Mouse (Mus musculus) CH12.LX (cell line): Measurements from ENCODE around the gene Fam20a. TPM values are rescaled to one million over a fixed set of nuclear protein-coding genes. Genes with fewer than 3 reads are reported as not detected.

Experiments used
- DNase-seq: peaks from one replicate; pipeline ENCODE4 v3.0.0-alpha.2; 2013; ENCODE audit errors: extremely low read depth
- H3K27ac ChIP-seq: 2 replicates; pipeline ENCODE4 v1.5.1; 2012; ENCODE audit warnings: low read depth, mild to moderate bottlenecking, control low read depth, moderate library complexity; ENCODE audit not compliant: insufficient read depth
- H3K27me3 ChIP-seq: replicated peaks from 2 replicates; pipeline ENCODE3; 2012; ENCODE audit warnings: inconsistent platforms
- H3K36me3 ChIP-seq, 2 experiments: replicated peaks in 1 of 2; 2 replicates each; pipeline versions ENCODE3 to v1.6.1; 2012; ENCODE audit warnings: inconsistent platforms in 1 of 2, low read length in 1 of 2, mild to moderate bottlenecking in 1 of 2, mixed read lengths in 1 of 2, moderate library complexity in 1 of 2; ENCODE audit not compliant: control insufficient read depth in 1 of 2, insufficient read depth in 1 of 2
- H3K4me1 ChIP-seq, 2 experiments: 2 replicates each; pipeline ENCODE4 v1.6.1; 2012; ENCODE audit warnings: inconsistent platforms in 1 of 2, moderate library complexity in 1 of 2; ENCODE audit not compliant: insufficient read depth in 2 of 2, control insufficient read depth in 1 of 2
- H3K4me2 ChIP-seq: 2 replicates; pipeline ENCODE4 v1.6.1; 2012; ENCODE audit warnings: low read depth, mild to moderate bottlenecking, control low read depth; ENCODE audit not compliant: poor library complexity, insufficient read depth, severe bottlenecking
- H3K4me3 ChIP-seq, 3 experiments: fragments of 150-350 bp in 1 of 3; sonication (generic) in 1 of 3; replicated peaks in 1 of 3; 2 replicates each; pipeline versions ENCODE3 to v1.5.1; 2011 to 2012; ENCODE audit warnings: low read depth in 2 of 3, low read length in 2 of 3, mild to moderate bottlenecking in 2 of 3, moderate library complexity in 2 of 3, control low read depth in 1 of 3, improper control_type of control experiment in 1 of 3, inconsistent platforms in 1 of 3, mixed read lengths in 1 of 3; ENCODE audit not compliant: poor library complexity in 1 of 3
- H3K79me2 ChIP-seq: replicated peaks from 2 replicates; pipeline ENCODE4 v1.6.1; 2012; ENCODE audit warnings: mild to moderate bottlenecking, moderate library complexity; ENCODE audit not compliant: control insufficient read depth, poor library complexity, insufficient read depth, severe bottlenecking; ENCODE audit errors: extremely low read depth
- H3K9ac ChIP-seq: 2 replicates; pipeline ENCODE4 v1.6.1; 2012; ENCODE audit warnings: low read depth, mild to moderate bottlenecking, control low read depth, moderate library complexity; ENCODE audit not compliant: insufficient read depth
- H3K9me3 ChIP-seq: replicated peaks from 2 replicates; pipeline ENCODE3; 2012; ENCODE audit warnings: low read length, inconsistent platforms, mixed read lengths
- BHLHE40 ChIP-seq: IDR thresholded peaks from 2 replicates; pipeline ENCODE4 v1.6.1; 2011; ENCODE audit warnings: mild to moderate bottlenecking, low read depth, low read length, improper control_type of control experiment
- CHD1 ChIP-seq: IDR thresholded peaks from 2 replicates; pipeline ENCODE4 v1.6.1; 2012; ENCODE audit warnings: low read depth, low read length, improper control_type of control experiment, inconsistent platforms
- CTCF ChIP-seq, 2 experiments: IDR thresholded peaks in 1 of 2; conservative IDR thresholded peaks in 1 of 2; 2 replicates each; pipeline ENCODE4 v1.5.1; 2011 to 2012; ENCODE audit warnings: low read depth in 2 of 2, low read length in 2 of 2, improper control_type of control experiment in 1 of 2, inconsistent platforms in 1 of 2, mild to moderate bottlenecking in 1 of 2, moderate library complexity in 1 of 2
- ELF1 ChIP-seq: IDR thresholded peaks from 2 replicates; pipeline ENCODE4 v1.6.1; 2014; ENCODE audit warnings: low read depth, mild to moderate bottlenecking, inconsistent platforms, low read length, improper control_type of control experiment
- GABPA ChIP-seq: IDR thresholded peaks from 2 replicates; pipeline ENCODE4 v1.6.1; 2012; ENCODE audit warnings: low read depth, low read length, improper control_type of control experiment, inconsistent platforms; ENCODE audit not compliant: insufficient replicate concordance
- JUN ChIP-seq: IDR thresholded peaks from 2 replicates; pipeline ENCODE4 v1.6.1; 2011; ENCODE audit warnings: low read depth, mild to moderate bottlenecking, low read length, improper control_type of control experiment, moderate library complexity; ENCODE audit not compliant: insufficient read depth
- MAFK ChIP-seq: IDR thresholded peaks from 2 replicates; pipeline ENCODE4 v1.6.1; 2011; ENCODE audit warnings: low read length, improper control_type of control experiment; ENCODE audit not compliant: insufficient replicate concordance
- MAX ChIP-seq: IDR thresholded peaks from 2 replicates; pipeline ENCODE4 v1.6.1; 2011; ENCODE audit warnings: low read length, improper control_type of control experiment
- MAZ ChIP-seq: IDR thresholded peaks from 2 replicates; pipeline ENCODE4 v1.6.1; 2012; ENCODE audit warnings: low read depth, mild to moderate bottlenecking, inconsistent platforms, low read length, improper control_type of control experiment, moderate library complexity
- MYC ChIP-seq: IDR thresholded peaks from 2 replicates; pipeline ENCODE4 v1.6.1; 2011; ENCODE audit warnings: low read depth, mild to moderate bottlenecking, improper control_type of control experiment, low read length
- NELFE ChIP-seq: IDR thresholded peaks from 2 replicates; pipeline ENCODE4 v1.6.1; 2011; ENCODE audit warnings: low read depth, low read length, improper control_type of control experiment
- PAX5 ChIP-seq: IDR thresholded peaks from 2 replicates; pipeline ENCODE4 v1.6.1; 2012; ENCODE audit warnings: low read length, inconsistent platforms, mixed read lengths
- POLR2A ChIP-seq: IDR thresholded peaks from 2 replicates; pipeline ENCODE4 v1.6.1; 2011; ENCODE audit warnings: low read depth, mild to moderate bottlenecking, improper control_type of control experiment, low read length
- POLR2AphosphoS2 ChIP-seq: IDR thresholded peaks from 2 replicates; pipeline ENCODE4 v1.6.1; 2011; ENCODE audit warnings: low read depth, low read length, improper control_type of control experiment
- RCOR1 ChIP-seq: conservative IDR thresholded peaks from 2 replicates; pipeline ENCODE4 v1.6.1; 2012; ENCODE audit warnings: low read depth, mild to moderate bottlenecking, inconsistent platforms, low read length, improper control_type of control experiment
- SIN3A ChIP-seq: IDR thresholded peaks from 2 replicates; pipeline ENCODE4 v1.6.1; 2012; ENCODE audit warnings: low read length, improper control_type of control experiment, inconsistent platforms
- TBP ChIP-seq: conservative IDR thresholded peaks from 2 replicates; pipeline ENCODE4 v1.6.1; 2011; ENCODE audit warnings: low read depth, low read length, improper control_type of control experiment
- TCF12 ChIP-seq: IDR thresholded peaks from 2 replicates; pipeline ENCODE4 v1.6.1; 2014; ENCODE audit warnings: low read depth, mild to moderate bottlenecking, inconsistent platforms, low read length, improper control_type of control experiment
- UBTF ChIP-seq: IDR thresholded peaks from 2 replicates; pipeline ENCODE4 v1.6.1; 2012; ENCODE audit warnings: low read depth, mild to moderate bottlenecking, inconsistent platforms, low read length, improper control_type of control experiment, moderate library complexity
- USF2 ChIP-seq: conservative IDR thresholded peaks from 2 replicates; pipeline ENCODE4 v1.6.1; 2011; ENCODE audit warnings: low read depth, low read length, improper control_type of control experiment
- ZMIZ1 ChIP-seq: IDR thresholded peaks from 2 replicates; pipeline ENCODE4 v1.6.1; 2012; ENCODE audit warnings: low read depth, mild to moderate bottlenecking, inconsistent platforms, low read length, improper control_type of control experiment
- dilution Hi-C: fragments of 300-500 bp; cut with MboI; formaldehyde crosslinking; loops from 2 replicates; pipeline ENCODE4 v1.14.3; 2020; ENCODE audit warnings: low sequenced_read_pairs; ENCODE audit not compliant: extremely low pct_unique_long_range_greater_than_20kb, extremely low pct_ligation_motif_present
- in situ Hi-C: fragments of 300-500 bp; cut with MboI; formaldehyde crosslinking; loops from 3 replicates; pipeline ENCODE4 v1.14.3; 2019; ENCODE audit warnings: low sequenced_read_pairs, low pct_ligation_motif_present, low pct_unique_long_range_greater_than_20kb, mixed read lengths
- polyA plus RNA-seq: library from polyadenylated mRNA; unstranded; fragments of >175 nt; gene quantifications from 2 replicates; pipeline ENCODE4 v1.2.1, GENCODE M21; 2012; ENCODE audit warnings: low read depth; ENCODE audit not compliant: insufficient read length
- total RNA-seq, 2 experiments: library from RNA; depleted of rRNA; stranded (reverse); fragments of 300-350 nt in 1 of 2; fragments of >200 nt in 1 of 2; gene quantifications; 2 replicates each; pipeline ENCODE4 v1.2.3; 2012 to 2014

Fam20a gene
- total and polyA plus RNA-seq, 3 experiments, result 0.08 TPM; not detected in 2

GRCm38 (mm10) chr11:109672396-109672795 is 49.7 kb downstream of the Fam20a start:
- H3K4me2 ChIP-seq, result no peak overlapping the region
- H3K27me3 ChIP-seq, result no peaks in the 10 kb centered on the region
- H3K4me1 ChIP-seq, result peaks cover 11 to 36% of the 10 kb centered on the region in 2 experiments
- no peaks in the 10 kb centered on the region for H3K9me3 ChIP-seq
- H3K9ac ChIP-seq, result no peak overlapping the region
- TF ChIP-seq ELF1 (no peak), GABPA (no peak), RCOR1 (no peak), UBTF (no peak), PAX5 (no peak), JUN (no peak), CTCF (conservative IDR thresholded peaks at IDR 0.05 in 1 of 2, IDR thresholded peaks at IDR 0.05 in 1 of 2; ENCODE audit: low read depth in 2 of 2, low read length in 2 of 2) (no peak), ZMIZ1 (no peak), USF2 (no peak), MAX (no peak), MYC (no peak), NELFE (no peak), POLR2AphosphoS2 (no peak), POLR2A (no peak), MAZ (no peak), MAFK (no peak), SIN3A (no peak), CHD1 (no peak), BHLHE40 (no peak)
- no peaks in the 10 kb centered on the region for H3K79me2 ChIP-seq
- no peak for DNase-seq
- H3K27ac ChIP-seq, result no peak overlapping the region
- H3K4me3 ChIP-seq, result no peak overlapping the region
- dilution Hi-C loops (no loop called here), in situ Hi-C loops (loop anchor here (5.0 kb wide), 1 partner anchor 185 kb away; no protein-coding TSS in a partner anchor)
- peaks cover 20 to 46% of the 10 kb centered on the region in 2 experiments for H3K36me3 ChIP-seq

- DNase-seq, result no peak
- Histone ChIP-seq H3K27ac (no peak overlapping the region), H3K4me2 (no peak overlapping the region), H3K9ac (no peak overlapping the region), H3K9me3 (no peaks in the 10 kb centered on the region), H3K4me1 (peaks cover 11 to 36% of the 10 kb centered on the region in 2 experiments), H3K79me2 (no peaks in the 10 kb centered on the region), H3K27me3 (no peaks in the 10 kb centered on the region), H3K4me3 (no peak overlapping the region), H3K36me3 (peaks cover 24 to 50% of the 10 kb centered on the region in 2 experiments)
- in situ Hi-C loops, result loop anchor here (5.0 kb wide), 1 partner anchor 185 kb away; no protein-coding TSS in a partner anchor
- TF ChIP-seq POLR2A (0 out of 2 replicates have a peak, but pooled peaks have one; percentile 7), TBP (no peak), MAFK (no peak), TCF12 (no peak), UBTF (no peak)
- dilution Hi-C loops, result no loop called here
Observed at GRCm38 (mm10) chr11:109672021-109672324, 50.1 kb downstream of the Fam20a start.
